Mouse (Mus musculus) olfactory bulb, adult 2 months (tissue): ENCODE data around the gene Aprt. TPM values are rescaled to one million over a fixed set of nuclear protein-coding genes. Genes with fewer than 3 reads are reported as not detected.

Experiments used
- H3K27ac ChIP-seq: fragments of 200-500 bp; 2 replicates; pipeline ENCODE4 v1.5.1; 2012; ENCODE audit warnings: low read depth, low read length; ENCODE audit not compliant: insufficient read depth
- H3K4me1 ChIP-seq: fragments of 200-500 bp; 2 replicates; pipeline ENCODE4 v1.6.1; 2012; ENCODE audit warnings: low read length; ENCODE audit not compliant: control insufficient read depth, insufficient read depth
- H3K4me3 ChIP-seq: fragments of 200-500 bp; 2 replicates; pipeline ENCODE4 v1.5.1; 2012; ENCODE audit warnings: mild to moderate bottlenecking, low read depth, low read length, moderate library complexity; ENCODE audit not compliant: insufficient read depth
- CTCF ChIP-seq: fragments of 200-500 bp; IDR thresholded peaks from 2 replicates; pipeline ENCODE4 v1.5.1; 2012; ENCODE audit warnings: low read depth, mild to moderate bottlenecking, low read length, moderate library complexity; ENCODE audit not compliant: insufficient read depth
- POLR2A ChIP-seq: fragments of 200-500 bp; IDR thresholded peaks from 2 replicates; pipeline ENCODE4 v1.6.1; 2012; ENCODE audit warnings: mild to moderate bottlenecking, low read depth, low read length, moderate library complexity; ENCODE audit not compliant: insufficient read depth
- WGBS: fragments of 180-500 bp; shearing (Covaris S2); methylation state at CpG from one replicate; pipeline ENCODE4 v1.1.7; 2018; 5-methylcytosine and 5-hydroxymethylcytosine counted together
- polyA plus RNA-seq: library from polyadenylated mRNA; stranded (reverse); fragments of >200 nt; gene quantifications from 2 replicates; pipeline ENCODE4 v1.2.4, GENCODE M21; 2012; ENCODE audit warnings: low replicate concordance; ENCODE audit not compliant: missing spikeins, insufficient read depth, insufficient read length

The Aprt gene
- polyA plus RNA-seq, 1 experiment = not detected

DNA sequence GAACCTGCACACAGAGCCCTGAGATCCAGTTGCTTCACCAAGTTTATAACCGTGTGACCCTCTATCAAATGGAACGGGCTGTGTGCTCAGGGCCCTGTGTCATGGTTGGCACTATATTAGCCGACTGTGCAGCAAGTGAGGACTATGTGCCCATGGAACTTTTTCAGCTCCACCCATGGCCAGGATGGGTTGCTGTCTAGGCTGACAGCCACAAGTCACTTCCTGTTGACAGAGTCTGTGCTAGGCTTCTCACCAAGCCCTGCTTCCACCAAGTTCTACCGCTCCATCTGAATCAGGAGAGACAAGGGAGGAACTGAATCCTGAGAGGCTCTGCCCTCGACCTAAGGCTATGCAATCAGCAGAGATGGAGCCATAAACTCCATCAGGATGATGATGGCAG is 15.5 kb downstream of the Aprt start:
- Histone ChIP-seq H3K4me1 (peaks cover 10% of the 10 kb centered on the region), H3K4me3 (no peak overlapping the region), H3K27ac (no peak overlapping the region)
- WGBS = 76% methylated on average over 5 of the region's 5 CpGs
- no peak for TF ChIP-seq CTCF
- no peak for TF ChIP-seq POLR2A

DNA sequence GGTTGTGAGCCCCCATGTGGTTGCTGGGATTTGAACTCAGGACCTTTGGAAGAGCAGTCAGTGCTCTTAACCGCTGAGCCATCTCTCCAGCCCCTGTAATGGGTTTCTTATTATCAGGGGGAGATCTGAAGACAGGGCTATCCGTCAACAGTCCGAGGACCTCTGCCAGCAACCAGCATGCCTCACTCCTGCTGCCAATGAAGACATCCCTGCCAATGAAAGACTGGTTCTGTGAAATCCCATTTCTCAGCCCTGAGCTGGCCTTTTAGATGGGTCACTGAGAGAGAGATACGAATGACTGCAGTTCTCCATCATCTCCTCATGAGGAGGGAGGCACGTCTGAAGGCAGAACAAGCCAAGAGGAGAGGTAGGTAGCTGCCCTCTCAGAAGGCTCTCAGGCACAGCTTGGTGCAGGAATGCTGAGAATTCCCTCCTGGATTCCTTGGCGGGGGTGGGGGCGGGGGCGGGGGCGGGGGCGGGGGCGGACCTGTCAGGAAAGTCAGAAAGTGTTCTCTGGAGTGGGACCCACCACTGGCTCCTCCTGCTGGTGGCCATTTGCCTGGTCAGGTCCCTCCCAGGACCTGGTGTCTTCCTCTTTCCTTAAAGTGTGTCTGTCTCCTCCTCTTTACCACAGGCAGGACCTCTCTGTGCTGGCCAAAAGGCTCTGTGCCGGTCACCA is 17.9 kb downstream of the Aprt start:
- H3K4me3 ChIP-seq = no peak overlapping the region
- WGBS = 26% methylated on average over 12 of the region's 12 CpGs
- peaks cover 13% of the 10 kb centered on the region for H3K4me1 ChIP-seq
- H3K27ac ChIP-seq = no peak overlapping the region
- no peak for TF ChIP-seq CTCF

DNA sequence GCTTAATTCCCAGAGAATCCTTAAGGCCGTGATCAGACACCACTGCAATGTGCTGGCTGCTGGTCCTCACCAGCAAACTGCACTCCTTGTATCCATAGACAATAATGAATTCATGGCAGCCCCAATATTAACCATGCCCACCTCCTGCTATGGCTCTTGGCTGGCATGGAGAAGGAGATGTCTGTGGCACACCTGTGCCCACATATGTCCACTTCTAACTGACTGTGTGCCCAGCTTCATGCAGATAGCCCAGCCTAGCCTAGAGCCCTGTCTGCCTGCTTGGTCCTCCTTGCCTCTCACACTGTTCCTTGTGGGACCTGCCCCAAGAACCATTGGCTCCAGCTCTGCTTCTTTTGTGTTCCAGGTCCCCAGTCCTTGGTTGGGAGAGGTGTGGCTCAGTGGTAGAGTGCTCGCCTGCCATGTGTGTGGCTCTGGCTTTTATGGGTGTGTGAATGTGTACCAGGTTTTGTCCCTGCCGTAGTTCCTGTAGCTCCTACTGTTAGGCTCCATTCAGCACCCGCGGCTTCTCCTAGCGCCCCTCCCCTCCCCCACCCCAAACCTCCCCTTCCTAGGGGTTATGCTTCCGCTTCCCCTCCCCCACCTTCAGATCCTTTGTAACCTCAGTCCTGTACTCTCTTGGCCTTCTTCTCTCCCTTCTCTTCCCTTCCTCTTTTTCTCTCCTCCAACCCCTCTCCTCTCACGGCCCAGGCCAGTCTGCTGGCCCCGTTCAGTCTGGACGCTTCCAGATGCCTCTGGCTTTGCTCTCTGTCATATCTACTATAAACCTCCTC is 19.3 kb downstream of the Aprt start:
- Histone ChIP-seq H3K27ac (no peak overlapping the region), H3K4me1 (peaks cover 13% of the 10 kb centered on the region), H3K4me3 (no peak overlapping the region)
- TF ChIP-seq POLR2A (no peak), CTCF (no peak)
- WGBS = 51% methylated on average over 10 of the region's 10 CpGs

DNA sequence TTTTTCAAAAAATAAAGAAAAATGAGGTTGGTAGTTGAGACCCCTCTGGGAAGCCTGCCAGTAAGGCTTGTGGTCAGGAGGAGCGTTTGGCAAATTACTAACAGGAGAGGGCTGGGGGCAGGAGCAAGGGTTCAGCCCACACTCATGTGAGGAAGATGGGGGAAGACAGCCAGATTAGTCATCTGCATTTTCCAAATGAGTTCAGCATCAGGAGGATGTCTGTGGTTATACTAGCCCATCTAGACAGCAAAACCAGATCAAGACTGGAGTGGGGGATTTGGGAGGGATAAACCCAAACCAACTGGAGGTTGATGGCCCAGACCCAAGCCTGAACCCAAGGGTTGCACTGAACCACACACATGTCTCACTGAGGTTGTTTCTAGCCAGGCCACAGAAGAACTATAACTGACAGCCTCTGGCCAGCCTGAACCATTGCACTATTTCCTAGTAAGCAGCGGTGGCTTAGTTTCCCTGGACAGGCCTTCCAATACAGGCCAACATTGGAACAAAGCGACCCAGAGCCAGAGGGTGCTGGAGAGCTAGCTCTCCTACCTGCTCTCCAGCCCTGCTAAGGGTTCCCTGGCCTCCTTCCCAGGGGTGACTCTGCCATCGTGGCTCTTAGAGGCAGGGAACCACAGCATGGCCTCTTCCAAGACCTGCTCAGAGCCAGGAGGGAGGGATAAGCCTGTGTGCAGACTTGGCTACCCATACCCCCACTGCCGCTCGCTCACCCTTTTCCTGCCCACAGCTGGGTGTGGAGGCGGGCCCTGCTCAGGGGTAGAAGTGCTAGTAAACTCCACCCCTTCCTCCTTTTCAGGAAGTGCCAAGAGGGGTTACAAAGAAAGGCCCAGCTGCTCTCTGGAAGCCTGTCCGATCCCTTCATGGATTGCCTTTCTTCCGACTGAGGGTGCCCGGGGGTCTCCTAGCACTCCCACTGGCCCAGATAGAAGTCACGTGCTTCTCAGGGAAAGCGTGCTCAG is 20.4 kb downstream of the Aprt start:
- no peak overlapping the region; the same call in 1 of the 2 replicates for H3K27ac ChIP-seq
- H3K4me3 ChIP-seq = no peak overlapping the region
- WGBS = 63% methylated on average over 12 of the region's 12 CpGs
- H3K4me1 ChIP-seq = peaks cover 15% of the 10 kb centered on the region
- TF ChIP-seq CTCF (no peak), POLR2A (no peak)

DNA sequence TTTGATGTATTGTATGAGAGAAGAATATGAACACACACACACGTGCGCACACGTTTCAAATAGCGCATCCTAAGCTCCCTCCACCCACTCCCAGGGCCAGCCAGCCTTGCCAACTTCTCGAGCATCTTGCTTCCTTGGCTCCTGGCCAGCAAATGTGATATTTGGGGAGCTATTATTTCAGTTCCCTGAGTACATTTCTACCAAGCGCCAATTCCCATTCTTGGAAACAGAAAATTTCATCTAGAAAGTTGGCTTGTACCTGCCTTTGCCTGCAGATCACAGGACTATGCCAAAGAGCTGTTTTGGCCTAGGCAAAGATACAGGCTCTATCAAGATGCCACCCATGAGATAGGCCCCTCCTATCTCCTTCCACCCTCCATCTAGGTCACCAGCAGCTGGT is 21.9 kb downstream of the Aprt start:
- WGBS = 31% methylated on average over 6 of the region's 6 CpGs
- Histone ChIP-seq H3K4me3 (no peak overlapping the region), H3K27ac (no peak overlapping the region), H3K4me1 (peaks cover 28% of the 10 kb centered on the region)
- TF ChIP-seq CTCF = no peak
- no peak for TF ChIP-seq POLR2A

DNA sequence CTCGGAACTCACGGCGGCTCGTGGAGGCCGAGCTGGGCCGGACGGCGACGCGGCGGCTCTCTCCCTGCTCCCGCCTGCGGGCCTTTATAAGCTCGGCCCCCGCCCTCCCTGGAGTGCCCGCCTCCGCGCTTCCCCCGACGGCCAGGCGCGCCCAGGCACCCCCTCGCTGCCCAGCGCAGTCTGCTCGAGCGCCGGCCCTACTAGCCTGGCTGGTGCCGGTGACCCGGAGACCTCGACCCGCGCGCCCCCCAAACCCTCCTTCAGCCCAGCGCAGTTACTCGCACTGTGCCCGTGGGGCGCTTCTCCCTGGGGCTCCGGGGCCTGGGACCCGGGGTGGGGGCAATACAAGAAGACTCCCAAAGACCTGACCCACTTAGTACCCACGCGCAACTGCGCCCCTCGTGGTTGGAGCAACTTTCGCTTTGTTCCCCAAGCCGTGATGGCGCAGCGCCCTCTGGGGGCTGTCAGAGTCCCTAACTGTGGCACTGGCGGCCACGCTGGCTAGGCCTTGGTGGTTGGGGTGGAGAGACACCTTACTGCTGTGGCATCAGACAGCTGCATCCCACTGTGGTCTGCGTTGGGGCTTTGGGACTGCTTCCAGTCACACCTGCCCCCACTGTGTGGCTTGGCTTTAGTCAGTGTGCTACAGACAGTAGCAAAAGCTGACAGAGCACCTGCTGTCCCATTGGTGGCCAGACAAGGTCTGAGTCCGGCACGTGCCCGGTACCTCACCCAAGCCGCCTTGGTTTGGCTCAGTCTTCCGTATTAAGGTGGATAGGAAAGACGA is 25.3 kb downstream of the Aprt start, which contains the start of gene Piezo1:
Piezo1 (minus strand) TSS at position 65 of the 787 bp plus-strand sequence.
- peaks cover 35% of the 10 kb centered on the region for H3K4me1 ChIP-seq
- no peak within 1 kb of the TSS for H3K27ac ChIP-seq
- 12% methylated on average over 55 of the region's 56 CpGs for WGBS
- H3K4me3 ChIP-seq = peak within 1 kb of the TSS; percentile 49
- TF ChIP-seq CTCF (peak; percentile 97), POLR2A (0 out of 2 replicates have a peak, but pooled peaks have one; percentile 12)

DNA sequence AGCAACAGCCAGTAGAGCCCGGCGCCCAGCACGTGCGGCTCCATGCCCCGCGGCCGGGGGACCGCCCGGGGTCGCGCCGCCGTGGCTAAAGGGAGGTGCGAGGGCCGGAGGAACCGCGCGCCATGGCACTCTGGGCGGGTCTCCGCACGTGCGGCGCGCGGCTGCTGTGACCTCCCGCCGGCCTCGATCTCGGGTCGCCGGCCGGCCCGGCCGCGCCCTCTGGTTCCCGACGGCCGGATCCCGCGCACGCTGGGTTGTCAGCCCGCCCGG is 25.8 kb downstream of the Aprt start:
- peaks cover 30% of the 10 kb centered on the region for H3K4me1 ChIP-seq
- peak overlapping the region; percentile 49 for H3K4me3 ChIP-seq
- H3K27ac ChIP-seq = no peak overlapping the region
- WGBS = under 1% methylated on average over 43 of the region's 43 CpGs
- TF ChIP-seq CTCF = no peak
- no peak for TF ChIP-seq POLR2A

DNA sequence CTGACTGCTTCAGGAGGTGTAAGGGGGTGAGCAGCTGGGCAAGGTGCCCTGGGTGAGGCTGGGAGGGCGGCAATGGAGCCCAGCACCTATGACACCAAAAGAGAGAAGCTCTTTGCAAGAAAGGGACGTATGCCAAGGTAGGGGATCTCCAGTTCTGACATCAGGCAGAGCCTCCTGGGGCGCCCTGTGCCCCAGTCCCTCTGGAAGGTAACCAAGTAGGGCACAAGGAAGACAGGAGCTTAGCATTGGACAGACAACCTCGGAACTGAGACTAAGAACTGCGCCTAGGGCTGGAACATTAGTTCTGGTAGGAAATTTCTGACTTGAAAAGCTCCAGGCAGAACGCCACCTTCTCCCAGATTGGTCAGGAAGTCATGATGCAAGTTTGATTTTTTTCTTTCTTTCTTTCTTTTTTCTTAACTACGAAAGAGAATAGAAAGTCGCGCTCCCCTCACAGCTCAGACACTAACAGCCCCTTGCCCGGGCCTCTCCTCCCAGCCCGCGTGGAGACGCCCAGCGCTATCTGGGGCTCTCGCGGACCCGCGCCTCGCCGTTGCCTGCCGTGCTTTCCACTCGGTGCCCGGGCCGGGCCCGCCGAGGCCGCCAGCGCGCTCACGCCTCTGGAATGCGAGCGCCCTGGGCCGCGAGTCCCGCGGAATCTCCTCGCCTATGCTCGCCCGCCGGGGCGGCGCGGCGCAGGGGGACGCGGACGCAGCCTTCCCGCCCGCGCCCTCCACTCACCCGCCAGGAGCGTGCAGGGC is 26.3 kb downstream of the Aprt start:
- Histone ChIP-seq H3K4me1 (peaks cover 30% of the 10 kb centered on the region), H3K27ac (no peak overlapping the region), H3K4me3 (peak overlapping the region; percentile 49)
- 8% methylated on average over 52 of the region's 52 CpGs for WGBS
- TF ChIP-seq POLR2A = no peak
- no peak for TF ChIP-seq CTCF
